Comparison of ENCODE assay signal across 13 mouse cellular contexts in genomic region chr5:102266451-102266850, GRCm38 (mm10).
"Had no signal": no experiment of that assay in that cellular context is flagged by ENCODE, and none has a peak within 500 bp of the region (broad histone marks: within the 10 kb centered on the region; RNA-seq: fewer than 3 reads in every experiment).

No protein-coding gene starts in this region.

- H3K9me3 ChIP-seq: midbrain, embryonic 13.5 days; neural tube, embryonic 15.5 days had no signal

- H3K4me2 ChIP-seq: midbrain, embryonic 13.5 days; neural tube, embryonic 15.5 days had no signal

- H3K27me3 ChIP-seq: midbrain, embryonic 13.5 days; neural tube, embryonic 15.5 days had no signal

- H3K27ac ChIP-seq: liver, embryonic 14.5 days; midbrain, embryonic 13.5 days; neural tube, embryonic 15.5 days had no signal

- DNase-seq: kidney, adult 11 months; kidney, postnatal 25 days; layer of hippocampus, adult 9-11 months; layer of hippocampus, postnatal 36 days; lung, adult 18-20 months; right cerebral cortex, postnatal 4 days; spleen, adult 18-20 months; thymus, adult 18-20 months; thymus, postnatal 14 days had no signal

- H3K36me3 ChIP-seq: midbrain, embryonic 13.5 days; neural tube, embryonic 15.5 days had no signal

- H3K9ac ChIP-seq: liver, embryonic 14.5 days; midbrain, embryonic 13.5 days; neural tube, embryonic 15.5 days had no signal

- H3K4me1 ChIP-seq: midbrain, embryonic 13.5 days; neural tube, embryonic 15.5 days had no signal

- ATAC-seq: midbrain, embryonic 13.5 days had no signal

- H3K4me3 ChIP-seq: midbrain, embryonic 13.5 days; myocyte; neural tube, embryonic 15.5 days had no signal
